Mouse (Mus musculus) ovary, adult 18-20 months (tissue): ENCODE results near the gene Tab1.

Source experiments
- DNase-seq: peaks from one replicate; pipeline ENCODE4 v3.0.0; 2022; ENCODE audit warnings: low spot score, mixed read lengths

Gene Tab1

GRCm38 (mm10) chr15:80206057-80206565 is 73.2 kb downstream of the Tab1 start:
- DNase-seq, result no peak

DNA sequence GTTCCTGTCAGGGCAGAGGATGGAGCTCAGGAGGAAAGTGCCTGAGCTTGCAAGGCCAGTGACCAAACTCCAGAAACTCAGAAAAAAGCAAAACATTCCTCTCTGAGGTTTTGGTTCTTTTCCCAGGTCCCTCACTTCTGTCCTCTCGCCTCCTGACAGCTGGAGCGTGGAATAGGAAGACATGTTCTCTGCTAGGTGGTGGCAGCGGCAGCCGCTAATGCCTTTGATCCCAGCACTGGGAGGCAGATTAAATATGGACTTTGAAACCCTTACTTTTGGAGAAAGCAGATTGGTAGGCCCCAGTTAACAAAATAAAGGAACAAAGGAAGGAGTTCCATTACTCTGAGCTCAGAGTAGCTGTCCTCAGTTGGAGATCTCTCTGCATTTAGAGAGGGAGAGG is 75.5 kb downstream of the Tab1 start:
- no peak for DNase-seq
